Mouse (Mus musculus): ENCODE results near the gene Hes1. TPM values are rescaled to one million over a fixed set of nuclear protein-coding genes. Genes with fewer than 3 reads are reported as not detected.
"Not testable (repeated sequence)": the region's sequence is repeated elsewhere in the genome, so short reads cannot be mapped to it uniquely, and the experiment has no call there.

Hes1 gene
- polyA plus RNA-seq, 1 experiment from 2014 or later: 19.1 TPM

DNA sequence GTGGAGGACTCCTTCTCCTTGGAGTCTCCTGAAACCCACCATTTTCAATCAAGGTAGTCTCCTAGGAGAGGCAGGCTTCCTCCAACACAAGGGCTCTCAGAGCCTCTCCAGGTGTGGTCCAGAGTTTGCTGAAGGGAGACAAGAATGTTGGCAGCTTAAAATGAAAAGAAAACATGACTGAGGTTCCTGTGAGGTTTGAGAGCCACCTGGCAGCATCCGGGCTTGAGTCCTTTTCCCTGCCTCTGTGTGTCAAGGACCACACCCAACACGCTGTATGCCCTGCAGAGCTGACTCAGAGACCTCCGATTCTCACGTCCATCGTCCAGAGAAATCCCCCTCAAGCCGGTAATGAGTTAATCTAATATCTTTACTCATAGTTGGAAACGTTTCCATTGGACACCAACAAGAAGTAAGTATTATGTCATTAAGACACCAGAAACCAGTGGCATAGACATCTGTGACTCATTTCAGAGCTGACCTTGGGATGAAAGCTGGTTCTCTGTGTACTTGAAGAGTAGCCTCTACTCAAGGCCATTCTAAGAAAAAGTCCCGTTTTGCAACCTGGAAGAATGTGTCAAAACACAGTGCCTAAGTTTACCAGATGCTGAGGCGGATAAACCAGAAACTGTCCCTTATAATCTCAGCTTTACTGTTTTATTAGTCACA, 26.1 kb downstream of the Hes1 start:
- H3K9ac ChIP-seq: no peak overlapping the region
- ATAC-seq (ENCODE audit: low FRiP score): no peak
- no peak overlapping the region for H3K27ac ChIP-seq
- H3K4me2 ChIP-seq: no peak overlapping the region
- H3K4me3 ChIP-seq: no peak overlapping the region
- H3K27me3 ChIP-seq: peaks cover 40% of the 10 kb centered on the region
- H3K9me3 ChIP-seq: no peaks in the 10 kb centered on the region
- H3K36me3 ChIP-seq: no peaks in the 10 kb centered on the region
- 0 out of 2 replicates have a peak, but pooled peaks cover 4% of the 10 kb centered on the region for H3K4me1 ChIP-seq (replicated peaks)
- WGBS: 90% methylated on average over 9 of the region's 9 CpGs

DNA sequence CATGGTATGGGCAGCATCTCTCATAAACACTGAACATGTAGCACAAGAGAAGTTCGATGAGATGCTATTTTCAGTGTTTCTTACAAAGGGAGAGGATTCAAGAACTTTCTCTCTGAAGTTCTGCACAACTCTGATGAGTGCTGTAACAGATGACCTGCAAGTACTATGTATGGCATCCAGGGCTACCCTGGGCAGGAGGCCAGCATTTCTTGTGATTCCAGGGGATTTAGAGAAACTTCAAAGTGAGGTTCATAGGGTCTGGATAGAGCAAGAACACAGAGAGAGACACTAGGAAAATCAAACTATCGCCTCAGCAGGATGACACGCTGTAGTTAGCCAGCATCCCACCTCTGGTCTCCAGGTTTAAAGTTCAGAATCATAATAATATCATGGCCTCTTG, 31.9 kb downstream of the Hes1 start:
- no peak for ATAC-seq (ENCODE audit: low FRiP score)
- no peaks in the 10 kb centered on the region for H3K9me3 ChIP-seq
- no peak overlapping the region for H3K4me3 ChIP-seq
- H3K27ac ChIP-seq: no peak overlapping the region
- no peak overlapping the region for H3K4me2 ChIP-seq
- no peak overlapping the region for H3K9ac ChIP-seq
- H3K27me3 ChIP-seq: peaks cover 65% of the 10 kb centered on the region
- peaks cover 6% of the 10 kb centered on the region; the same call in 1 of the 2 replicates for H3K4me1 ChIP-seq (replicated peaks)
- no peaks in the 10 kb centered on the region for H3K36me3 ChIP-seq
- WGBS: 80% methylated on average over 3 of the region's 3 CpGs

DNA sequence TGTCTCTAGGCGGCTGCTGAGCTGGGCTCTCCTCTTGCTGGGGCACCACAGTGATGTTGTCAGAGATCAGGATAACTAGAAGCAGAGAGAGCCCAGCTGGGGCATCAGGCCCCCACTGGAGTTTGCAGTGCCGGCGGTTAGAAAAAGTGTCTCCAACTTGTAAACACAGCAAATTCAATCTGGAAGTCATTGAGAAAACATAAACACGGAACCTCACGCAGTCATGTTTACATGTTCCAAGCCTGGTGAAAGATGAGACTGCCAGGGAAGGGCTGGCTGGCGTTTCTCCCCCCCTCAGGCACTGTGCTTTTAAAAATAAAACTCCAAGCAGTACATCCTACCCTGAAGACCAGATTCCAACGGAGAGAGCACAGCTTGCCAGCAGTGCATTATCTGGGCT, 32.3 kb downstream of the Hes1 start:
- H3K36me3 ChIP-seq: no peaks in the 10 kb centered on the region
- WGBS: 54% methylated on average over 7 of the region's 7 CpGs
- no peak overlapping the region for H3K27ac ChIP-seq
- ATAC-seq (ENCODE audit: low FRiP score): no peak
- no peak overlapping the region for H3K4me2 ChIP-seq
- H3K27me3 ChIP-seq: peaks cover 68% of the 10 kb centered on the region
- no peak overlapping the region for H3K4me3 ChIP-seq
- H3K9me3 ChIP-seq: no peaks in the 10 kb centered on the region
- H3K4me1 ChIP-seq (replicated peaks): peaks cover 6% of the 10 kb centered on the region; the same call in 1 of the 2 replicates
- no peak overlapping the region for H3K9ac ChIP-seq

DNA sequence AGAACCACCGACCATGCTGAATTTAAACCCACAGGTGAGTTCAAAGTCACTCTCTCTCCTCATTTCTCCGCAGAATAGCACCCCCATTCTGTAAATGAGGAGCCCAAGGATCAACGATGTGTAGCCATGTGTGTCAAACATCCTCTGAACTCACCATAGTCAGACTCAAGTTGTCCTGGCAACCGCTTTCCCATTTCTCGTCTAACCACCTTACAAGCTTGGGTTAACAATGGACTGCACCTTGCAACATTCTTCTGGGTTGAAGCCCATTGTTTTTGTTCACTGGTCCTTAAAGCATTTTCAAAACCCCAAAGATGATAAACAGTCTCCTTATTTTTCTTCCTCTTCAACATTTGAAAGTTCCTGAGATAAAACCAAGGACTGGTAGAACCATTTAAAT, 34.9 kb downstream of the Hes1 start:
- 67% methylated on average over 5 of the region's 5 CpGs for WGBS

DNA sequence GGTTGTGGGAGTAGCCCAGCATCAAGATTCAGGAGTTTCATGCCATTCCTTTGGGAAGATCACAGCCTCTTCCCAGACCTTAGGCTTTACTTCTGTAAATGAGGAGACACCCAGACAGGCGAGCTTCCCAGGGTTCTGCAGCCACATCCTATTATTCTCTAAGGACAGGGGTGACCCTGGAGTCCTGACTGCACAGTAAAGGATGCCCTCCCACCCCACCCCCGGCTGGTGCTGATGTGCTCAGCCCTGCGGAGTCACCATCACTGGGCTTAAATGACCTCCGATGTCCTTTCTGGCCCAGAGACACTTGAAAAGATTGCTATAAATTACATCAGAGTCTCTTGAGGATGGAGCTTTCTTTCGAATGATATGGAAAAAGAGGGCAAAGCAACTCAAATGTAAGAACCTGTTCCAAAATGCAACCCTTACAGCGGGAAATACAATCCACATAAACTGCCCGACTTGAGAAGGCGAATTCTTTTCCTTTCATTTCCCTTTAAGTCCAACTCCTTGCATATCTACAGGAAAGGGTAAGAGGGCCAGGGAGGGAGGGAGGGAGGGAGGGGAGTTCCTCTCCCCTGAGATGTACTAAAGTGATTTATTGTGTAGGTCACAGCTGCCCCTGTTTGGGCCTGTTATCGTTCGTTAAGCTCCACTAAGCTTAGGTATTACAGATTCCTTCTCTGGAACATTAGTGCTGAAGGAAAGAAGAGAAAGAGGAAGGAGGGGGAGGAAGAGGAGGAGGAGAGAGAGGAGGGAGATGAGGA, 38.1 kb downstream of the Hes1 start:
- no peak for ATAC-seq (ENCODE audit: low FRiP score)
- Histone ChIP-seq H3K9ac (no peak overlapping the region), H3K36me3 (no peaks in the 10 kb centered on the region), H3K27ac (no peak overlapping the region), H3K27me3 (peaks cover 65% of the 10 kb centered on the region), H3K4me2 (no peak overlapping the region), H3K9me3 (no peaks in the 10 kb centered on the region), H3K4me1 (replicated peaks) (peaks cover 16% of the 10 kb centered on the region), H3K4me3 (no peak overlapping the region)
- WGBS: 22% methylated on average over 10 of the region's 10 CpGs

More for the DNA sequence above, 34.9 kb downstream of the Hes1 start:
- no peak for ATAC-seq (ENCODE audit: low FRiP score)
- H3K27ac ChIP-seq: no peak overlapping the region
- H3K4me3 ChIP-seq: no peak overlapping the region
- no peak overlapping the region for H3K4me2 ChIP-seq
- no peaks in the 10 kb centered on the region for H3K36me3 ChIP-seq
- no peak overlapping the region for H3K9ac ChIP-seq
- H3K4me1 ChIP-seq (replicated peaks): peaks cover 22% of the 10 kb centered on the region
- H3K9me3 ChIP-seq: no peaks in the 10 kb centered on the region
- peaks cover 53% of the 10 kb centered on the region for H3K27me3 ChIP-seq

DNA sequence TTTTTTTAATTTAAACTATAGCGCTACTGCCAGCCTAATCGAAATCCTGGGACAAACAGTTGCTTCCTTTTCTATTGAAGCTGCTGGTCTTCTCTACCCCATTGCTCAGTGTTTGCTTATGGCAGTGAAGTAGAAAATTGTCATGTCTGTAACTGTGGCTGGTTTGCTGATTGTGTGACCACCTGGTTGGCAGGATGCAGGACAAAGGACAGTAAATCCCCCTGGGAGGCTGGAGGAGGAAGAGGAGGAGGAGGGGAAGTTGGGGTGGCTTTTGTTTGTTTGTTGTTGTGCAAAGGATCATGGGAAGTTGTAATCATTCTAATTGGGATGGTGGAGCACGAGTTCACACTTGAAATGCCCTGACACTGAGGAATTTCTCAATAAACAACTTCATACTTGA, 38.8 kb downstream of the Hes1 start:
- no peak overlapping the region for H3K4me3 ChIP-seq
- peaks cover 16% of the 10 kb centered on the region for H3K4me1 ChIP-seq (replicated peaks)
- H3K36me3 ChIP-seq: no peaks in the 10 kb centered on the region
- peaks cover 64% of the 10 kb centered on the region for H3K27me3 ChIP-seq
- no peaks in the 10 kb centered on the region for H3K9me3 ChIP-seq
- ATAC-seq (ENCODE audit: low FRiP score): no peak
- H3K9ac ChIP-seq: no peak overlapping the region
- no peak overlapping the region for H3K27ac ChIP-seq
- H3K4me2 ChIP-seq: no peak overlapping the region
- 16% methylated on average over 3 of the region's 3 CpGs for WGBS

DNA sequence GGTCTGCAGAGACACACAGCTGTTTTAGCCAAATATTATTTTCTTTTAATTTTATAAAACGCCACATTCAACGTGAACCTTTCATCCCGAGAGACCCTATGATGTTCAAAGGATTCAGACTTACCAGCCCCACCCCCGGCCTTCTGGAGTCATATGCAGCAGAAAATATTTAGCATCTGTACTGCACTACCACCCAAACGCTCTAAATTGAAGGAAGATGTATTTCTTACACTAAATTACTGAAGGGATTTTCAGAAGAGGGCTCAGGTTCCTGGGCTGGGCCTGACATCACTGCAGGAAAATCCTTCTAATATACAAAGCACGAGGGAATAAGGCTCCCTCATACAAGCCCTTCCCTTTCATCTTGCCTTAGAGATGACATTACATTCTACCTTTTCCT, 39.3 kb downstream of the Hes1 start:
- Histone ChIP-seq H3K4me1 (replicated peaks) (peaks cover 16% of the 10 kb centered on the region), H3K36me3 (no peaks in the 10 kb centered on the region), H3K4me3 (no peak overlapping the region), H3K27ac (no peak overlapping the region), H3K9me3 (no peaks in the 10 kb centered on the region), H3K4me2 (no peak overlapping the region), H3K27me3 (peaks cover 63% of the 10 kb centered on the region), H3K9ac (no peak overlapping the region)
- ATAC-seq (ENCODE audit: low FRiP score): no peak
- WGBS: 48% methylated on average over 6 of the region's 6 CpGs

DNA sequence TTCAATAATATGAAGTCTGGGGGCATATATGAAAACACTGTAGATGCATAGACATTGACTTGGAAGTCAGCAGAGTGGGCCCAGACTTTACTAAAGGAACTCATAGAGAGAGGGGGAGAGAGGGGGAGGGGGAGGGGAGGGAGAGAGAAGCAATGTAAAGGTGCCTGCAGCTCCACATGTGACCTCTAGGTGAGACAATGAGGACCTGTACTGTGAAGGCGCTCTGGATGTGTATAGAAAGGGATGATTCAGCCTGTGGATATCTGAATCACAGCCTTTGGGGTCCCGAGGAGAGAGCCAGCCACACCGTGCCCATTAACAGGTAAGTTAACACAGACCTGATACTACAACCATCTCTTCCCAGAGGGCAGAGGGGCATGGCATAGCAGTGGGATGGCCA, 40.2 kb downstream of the Hes1 start:
- Histone ChIP-seq H3K9me3 (peaks cover 5% of the 10 kb centered on the region; the same call in 1 of the 2 replicates), H3K4me1 (replicated peaks) (peaks cover 16% of the 10 kb centered on the region)
- WGBS: 83% methylated on average over 3 of the region's 3 CpGs

DNA sequence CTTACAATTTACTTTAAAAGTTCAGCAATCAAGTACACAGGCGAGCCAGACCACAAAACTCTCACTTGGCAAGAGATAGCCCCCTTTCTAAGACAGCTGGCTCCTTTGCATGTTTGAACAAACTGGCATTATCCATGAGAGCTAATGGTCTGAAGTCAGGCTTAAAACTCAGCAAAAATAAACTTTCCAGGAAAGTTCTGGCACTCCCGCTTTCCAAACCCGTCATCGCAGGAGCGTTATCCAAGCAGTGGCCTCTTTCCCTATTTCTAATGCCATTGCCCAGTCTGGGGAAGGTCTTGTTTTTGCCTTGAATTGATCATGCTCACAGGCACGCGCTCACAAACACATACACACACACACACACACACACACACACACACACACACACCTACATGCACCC, 41.3 kb downstream of the Hes1 start:
- H3K4me1 ChIP-seq (replicated peaks): peaks cover 16% of the 10 kb centered on the region
- H3K9ac ChIP-seq: no peak overlapping the region
- no peak for ATAC-seq (ENCODE audit: low FRiP score)
- WGBS: 92% methylated on average over 7 of the region's 7 CpGs
- H3K4me3 ChIP-seq: no peak overlapping the region
- H3K36me3 ChIP-seq: no peaks in the 10 kb centered on the region
- no peak overlapping the region for H3K4me2 ChIP-seq
- H3K27me3 ChIP-seq: peaks cover 63% of the 10 kb centered on the region
- H3K9me3 ChIP-seq: peaks cover 14% of the 10 kb centered on the region
- H3K27ac ChIP-seq: no peak overlapping the region

More for the DNA sequence above, 40.2 kb downstream of the Hes1 start:
- H3K4me3 ChIP-seq: no peak overlapping the region
- no peak for ATAC-seq (ENCODE audit: low FRiP score)
- H3K4me2 ChIP-seq: no peak overlapping the region
- H3K27ac ChIP-seq: no peak overlapping the region
- H3K36me3 ChIP-seq: no peaks in the 10 kb centered on the region
- peaks cover 68% of the 10 kb centered on the region for H3K27me3 ChIP-seq
- H3K9ac ChIP-seq: no peak overlapping the region

DNA sequence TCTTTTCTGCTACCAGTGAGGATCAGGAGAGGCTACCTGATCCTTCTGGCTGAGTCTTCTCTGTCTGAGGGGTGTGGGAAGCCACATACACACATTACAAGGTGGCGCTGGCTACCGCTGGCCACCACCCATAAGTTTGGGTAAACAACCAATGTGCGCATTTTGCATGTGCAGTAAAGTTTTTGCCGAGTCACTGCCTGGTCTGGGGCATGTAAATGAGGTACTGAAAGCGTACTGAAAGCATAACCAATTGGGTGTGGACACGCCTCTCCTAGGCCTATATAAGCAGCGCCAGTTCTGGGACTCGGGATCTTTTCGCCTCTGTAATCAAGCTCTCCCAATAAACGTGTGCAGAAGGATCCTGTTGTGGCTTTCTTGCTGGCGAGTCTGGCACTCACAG, 44.0 kb downstream of the Hes1 start:
- H3K4me1 ChIP-seq (replicated peaks); H3K9ac ChIP-seq; ATAC-seq (ENCODE audit: low FRiP score); H3K4me2 ChIP-seq; H3K4me3 ChIP-seq; H3K36me3 ChIP-seq; H3K27ac ChIP-seq: not testable (repeated sequence)
- WGBS: 81% methylated on average over 11 of the region's 11 CpGs
- peaks cover 16% of the 10 kb centered on the region for H3K9me3 ChIP-seq
- peaks cover 67% of the 10 kb centered on the region for H3K27me3 ChIP-seq

DNA sequence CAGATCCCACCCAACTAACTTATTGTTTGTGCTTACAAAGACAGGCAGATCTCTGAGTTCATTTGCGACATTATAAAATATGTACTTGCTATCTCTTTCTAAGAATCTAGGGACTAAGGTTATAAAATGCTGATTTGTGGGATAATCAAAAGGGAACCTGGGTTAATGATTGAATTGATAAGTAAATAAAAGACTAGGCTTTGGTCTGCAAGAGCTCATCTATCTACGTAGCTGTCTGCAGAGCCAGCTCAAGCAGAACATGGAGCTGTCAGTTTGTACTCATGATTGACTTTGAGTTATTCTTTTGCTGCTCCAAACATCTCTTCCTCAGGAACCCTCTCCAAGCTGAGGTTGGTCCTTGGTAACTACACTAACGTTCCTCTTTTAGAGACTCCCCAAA, 46.3 kb downstream of the Hes1 start:
- Histone ChIP-seq H3K9me3 (peaks cover 16% of the 10 kb centered on the region), H3K27ac (no peak overlapping the region), H3K9ac (no peak overlapping the region), H3K27me3 (peaks cover 76% of the 10 kb centered on the region), H3K36me3 (no peaks in the 10 kb centered on the region), H3K4me2 (no peak overlapping the region), H3K4me1 (replicated peaks) (no peaks in the 10 kb centered on the region), H3K4me3 (no peak overlapping the region)
- no peak for ATAC-seq (ENCODE audit: low FRiP score)
- WGBS: 93% methylated on average over 3 of the region's 3 CpGs

DNA sequence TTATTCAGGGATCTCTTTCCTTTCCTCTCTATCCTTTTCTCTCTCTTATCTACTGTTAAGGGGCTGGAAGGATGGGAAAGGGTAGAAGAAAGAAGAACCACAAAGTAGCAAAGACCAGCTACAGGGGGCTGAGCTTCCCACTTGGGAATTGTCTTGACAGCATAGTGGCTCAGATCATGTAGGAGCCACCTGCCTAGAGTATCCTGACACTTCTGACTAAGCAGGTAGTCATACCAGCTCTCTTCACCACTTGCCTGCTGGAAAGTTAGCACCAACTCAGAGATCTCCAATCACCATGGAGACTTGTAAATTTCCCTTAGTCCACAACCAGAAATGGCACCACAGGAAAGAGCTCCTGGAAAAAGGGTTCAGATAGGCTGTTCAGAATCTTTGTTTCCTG, 46.9 kb downstream of the Hes1 start:
- H3K4me1 ChIP-seq (replicated peaks): no peaks in the 10 kb centered on the region
- H3K4me2 ChIP-seq: no peak overlapping the region
- H3K36me3 ChIP-seq: no peaks in the 10 kb centered on the region
- ATAC-seq (ENCODE audit: low FRiP score): no peak
- no peak overlapping the region for H3K9ac ChIP-seq
- no peak overlapping the region for H3K27ac ChIP-seq
- H3K27me3 ChIP-seq: peaks cover 76% of the 10 kb centered on the region
- peaks cover 16% of the 10 kb centered on the region for H3K9me3 ChIP-seq
- no peak overlapping the region for H3K4me3 ChIP-seq

DNA sequence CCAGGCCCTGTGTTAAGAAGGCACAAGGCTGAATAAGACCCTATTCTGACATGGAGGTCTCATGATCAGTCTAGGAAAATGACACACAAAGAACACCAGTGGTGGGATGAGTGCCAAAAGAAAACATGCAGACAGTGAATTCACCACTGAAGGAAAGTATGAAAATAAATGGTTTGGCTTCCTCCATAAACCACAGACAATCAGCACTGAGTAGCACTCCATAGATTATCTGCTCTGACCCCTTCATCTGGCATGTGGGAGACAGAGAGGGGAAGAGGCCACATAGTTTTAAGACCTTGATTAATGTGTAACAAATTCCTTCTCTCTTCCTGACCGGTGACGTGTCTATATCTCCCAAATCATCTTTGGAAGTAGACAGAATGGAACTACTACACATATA, 47.4 kb downstream of the Hes1 start:
- WGBS: 84% methylated on average over 2 of the region's 2 CpGs
- Histone ChIP-seq H3K27me3 (peaks cover 77% of the 10 kb centered on the region), H3K4me2 (no peak overlapping the region), H3K4me3 (no peak overlapping the region), H3K36me3 (no peaks in the 10 kb centered on the region), H3K9ac (no peak overlapping the region), H3K4me1 (replicated peaks) (no peaks in the 10 kb centered on the region), H3K27ac (no peak overlapping the region), H3K9me3 (peaks cover 16% of the 10 kb centered on the region)
- no peak for ATAC-seq (ENCODE audit: low FRiP score)
